Mouse (Mus musculus) central nervous system, embryonic 18 days (tissue): ENCODE measurements around the gene Jmjd7. TPM values are rescaled to one million over a fixed set of nuclear protein-coding genes. Genes with fewer than 3 reads are reported as not detected.

Experiments used
- polyA plus RNA-seq: library from polyadenylated mRNA; depleted of rRNA; stranded (reverse); fragments of >200 nt; gene quantifications from 2 replicates; pipeline ENCODE4 v1.2.3, GENCODE M21; 2012; rRNA removed

Jmjd7 gene
- 13.4 and 14.1 TPM in 2 replicates for polyA plus RNA-seq

DNA sequence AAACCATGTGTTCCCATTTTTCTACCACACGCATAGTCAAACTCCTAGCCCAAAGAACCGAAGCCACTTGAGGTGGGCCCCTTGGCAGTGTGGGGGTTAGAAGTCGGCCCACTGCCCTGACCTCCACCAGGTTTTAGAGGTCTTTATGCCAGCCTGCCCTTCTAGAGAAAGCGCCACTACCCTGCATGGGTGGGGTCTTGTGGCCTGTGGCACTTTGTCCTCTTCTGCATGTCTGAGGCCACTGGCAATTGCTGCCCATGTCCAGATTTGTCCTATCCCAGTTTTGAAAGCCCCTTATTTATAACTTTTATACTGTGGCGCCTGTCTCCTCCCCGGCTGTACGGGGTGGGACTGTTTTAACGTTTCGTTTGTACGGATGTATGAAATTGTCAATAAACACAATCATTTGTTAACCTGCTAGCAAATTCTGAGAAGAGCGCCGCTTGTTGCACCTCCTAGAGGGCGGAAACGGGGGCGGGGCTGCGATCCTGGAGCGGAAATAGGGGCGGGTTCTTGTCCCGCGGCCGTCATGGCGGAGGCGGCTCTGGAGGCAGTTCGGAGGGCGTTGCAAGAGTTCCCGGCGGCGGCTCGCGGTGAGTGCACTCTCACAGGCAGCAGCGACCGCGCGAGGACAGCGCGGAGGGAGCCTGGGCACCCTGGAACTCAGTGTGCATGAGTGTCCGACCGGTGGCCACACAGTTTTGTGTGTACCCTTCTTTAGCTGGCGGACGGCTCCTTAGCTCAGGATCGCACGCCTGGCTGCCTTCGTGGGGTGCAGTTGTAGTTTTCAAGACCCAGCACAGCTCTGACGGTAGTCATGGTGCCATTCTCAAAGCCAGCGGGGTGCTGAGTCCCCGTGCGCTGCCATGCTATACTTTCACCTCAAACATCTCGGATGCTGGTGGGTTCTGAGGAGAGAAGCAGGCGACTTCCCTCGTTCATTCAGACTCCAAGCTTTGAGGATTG lies at the start of gene Jmjd7, which contains the start of gene Gm28042:
TSS of gene Jmjd7 (plus strand) at position 500 of the 966 bp plus-strand sequence.
TSS of gene Gm28042 (plus strand) at position 510 of the 966 bp plus-strand sequence.

DNA sequence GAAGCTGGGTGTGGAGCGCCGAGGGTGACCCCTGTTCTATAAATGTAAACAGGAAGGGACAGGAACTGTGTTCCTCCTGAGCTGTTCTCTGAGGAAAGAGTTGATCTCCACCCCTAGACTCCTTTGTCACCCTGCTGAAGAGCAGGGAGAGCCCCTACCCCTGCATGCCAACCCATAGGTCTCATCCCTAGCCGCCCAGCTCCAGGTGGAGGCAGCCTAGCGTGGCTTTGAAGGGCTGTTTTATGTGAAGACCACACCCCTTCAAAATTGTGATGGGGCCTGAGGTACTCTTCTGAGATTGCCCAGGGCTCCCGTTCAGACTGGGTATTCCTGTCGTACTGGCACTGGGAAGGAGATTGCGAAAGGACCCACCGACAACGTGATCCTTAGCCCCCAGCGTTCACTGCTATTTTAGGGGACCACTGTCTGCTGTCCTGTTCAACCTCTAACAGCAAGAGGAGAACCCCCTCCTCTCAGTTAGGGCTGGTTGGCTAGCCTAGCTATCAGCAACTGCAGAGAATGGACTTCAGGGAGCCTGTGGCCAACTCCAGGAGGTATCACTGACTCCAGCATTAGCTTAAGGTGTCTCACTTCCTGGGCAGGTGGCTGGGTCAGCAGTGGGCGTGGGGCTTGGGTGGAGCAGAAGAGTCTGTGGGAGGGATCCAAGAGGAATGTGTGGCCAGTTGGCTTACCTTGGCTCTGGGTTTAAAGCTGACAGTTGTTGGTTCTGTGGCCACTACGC lies 5.6 kb downstream of the Jmjd7 start, which contains the start of gene Pla2g4b:
TSS of gene Pla2g4b (plus strand) at position 692 of the 742 bp plus-strand sequence.

Other genes with a start within 250 kb of the Jmjd7 start
- gene Rpap1, start 239.9 kb upstream of the Jmjd7 start, polyA plus RNA-seq, result 11.8 and 12.9 TPM in 2 replicates
- 45.0 and 48.4 TPM in 2 replicates for gene Tyro3, start 229.8 kb upstream of the Jmjd7 start, polyA plus RNA-seq
- 21.2 and 23.6 TPM in 2 replicates for gene Mga, start 130.3 kb upstream of the Jmjd7 start, polyA plus RNA-seq
- 38.3 and 39.8 TPM in 2 replicates for gene Mapkbp1, start 54.8 kb upstream of the Jmjd7 start, polyA plus RNA-seq
- gene Gm28042, start within 50 bp of the Jmjd7 start, polyA plus RNA-seq, result 16.4 and 16.8 TPM in 2 replicates
- gene Pla2g4b, start 5.9 kb downstream of the Jmjd7 start, polyA plus RNA-seq, result 23.2 and 24.1 TPM in 2 replicates
- gene Ehd4, start 127.1 kb downstream of the Jmjd7 start, polyA plus RNA-seq, result 5.0 and 5.7 TPM in 2 replicates
- 14.5 TPM in 2 replicates for gene Pla2g4e, start 217.9 kb downstream of the Jmjd7 start, polyA plus RNA-seq